Mouse (Mus musculus) E14TG2a.4 (cell line): ENCODE results near the gene Mgst3.
A peak's percentile ranks its signal among the peaks of the same experiment; 100 is the strongest.

ENCODE experiments used
- CTCF ChIP-seq: conservative IDR thresholded peaks from 2 replicates; pipeline ENCODE4 v1.5.1; 2014; ENCODE audit warnings: low read length
- NANOG ChIP-seq: IDR thresholded peaks from 2 replicates; pipeline ENCODE4 v1.6.1; 2014; ENCODE audit warnings: borderline replicate concordance, low read length, mixed read lengths

- peak; percentile 88 for TF ChIP-seq CTCF
- TF ChIP-seq NANOG = no peak
Observed at GRCm38 (mm10) chr1:167337463-167338095, 56.1 kb downstream of the Mgst3 start.
